Mouse (Mus musculus) brain, embryonic 18.5 days (tissue): ENCODE measurements around the gene Pclaf.

Experiments
- DNase-seq: peaks from one replicate; pipeline ENCODE4 v3.0.0-alpha.2; 2012; ENCODE audit warnings: low read depth, low spot score

The Pclaf gene

GRCm38 (mm10) chr9:65890143-65890628 lies at the start of gene Pclaf:
Gene Pclaf, plus strand, starts transcription at chr9:65890237.
- no peak for DNase-seq

DNA sequence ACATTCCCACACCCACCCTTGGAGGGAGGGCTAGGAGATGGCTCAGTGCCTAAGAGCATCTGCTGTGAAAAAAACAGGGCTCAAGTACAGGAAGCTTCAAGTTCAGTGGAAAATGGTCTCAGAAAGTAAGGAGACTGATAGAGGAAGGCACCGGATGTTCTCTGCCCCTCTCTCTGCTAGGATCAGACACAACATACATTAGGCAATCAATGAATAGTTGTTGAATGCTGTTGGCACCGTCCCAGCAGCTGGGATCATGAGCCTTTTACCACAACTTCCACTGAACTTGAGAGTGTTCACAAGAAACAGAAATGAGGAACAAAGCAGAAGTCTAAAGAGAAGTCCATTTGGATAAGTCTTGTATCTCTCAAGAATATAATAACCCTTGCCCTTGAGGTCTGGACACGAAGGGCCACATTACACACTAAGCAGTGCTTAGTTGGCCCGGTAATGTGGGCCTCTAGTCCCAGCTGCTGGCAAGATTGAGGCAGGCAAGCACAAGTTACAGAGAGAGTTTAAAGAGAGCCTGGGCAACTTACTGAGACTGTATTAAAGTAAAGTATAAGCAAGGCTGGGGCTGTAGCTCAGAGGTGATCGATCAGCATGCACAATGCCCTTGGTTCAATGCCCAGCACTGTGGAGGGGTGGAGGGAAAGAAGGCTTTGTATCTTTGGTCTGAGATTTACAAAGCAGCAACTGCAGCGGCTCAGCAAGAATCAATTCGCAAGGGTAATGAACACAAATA lies 45.4 kb upstream of the Pclaf start:
- DNase-seq = no peak

GRCm38 (mm10) chr9:65848154-65848553 lies 41.9 kb upstream of the Pclaf start:
- DNase-seq = no peak

GRCm38 (mm10) chr9:65850203-65850602 lies 39.8 kb upstream of the Pclaf start:
- DNase-seq = no peak

- no peak for DNase-seq
Measured at GRCm38 (mm10) chr9:65859656-65860055, 30.4 kb upstream of the Pclaf start.

DNA sequence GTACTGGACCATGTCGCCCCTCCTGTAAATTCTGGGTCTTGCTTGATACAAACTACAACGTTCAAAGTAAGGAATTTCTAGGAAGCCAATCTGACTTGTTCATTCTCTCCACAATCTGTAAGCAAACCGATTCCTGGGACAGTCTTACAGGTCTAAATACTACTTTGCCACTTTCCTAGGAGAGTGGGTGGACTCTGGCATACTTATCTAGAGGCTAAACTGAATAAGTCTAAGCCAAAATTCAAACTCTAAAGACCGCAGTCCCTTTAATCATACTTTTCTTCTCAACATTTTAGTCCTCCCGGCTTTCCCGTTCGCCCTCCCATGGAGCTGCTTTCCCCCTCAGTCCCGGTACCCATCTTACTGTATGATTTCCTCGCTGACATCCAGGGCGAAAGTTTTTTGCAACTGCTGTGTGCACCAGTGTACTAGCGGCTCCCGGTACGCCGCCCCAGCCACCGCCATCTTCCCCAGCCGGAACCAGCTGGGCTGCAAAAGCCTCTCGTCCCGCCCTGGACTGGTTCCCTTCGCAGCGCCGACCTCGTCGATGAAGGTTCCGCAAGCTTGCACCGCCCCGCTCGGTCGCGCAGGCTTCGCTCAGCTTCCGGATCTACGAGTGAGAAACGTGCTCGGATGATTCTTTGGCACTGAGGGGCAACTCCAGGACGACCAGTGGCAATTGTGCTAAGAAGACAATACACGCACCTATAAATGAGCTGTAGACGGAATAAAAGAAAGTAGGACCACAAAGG lies 5.3 kb upstream of the Pclaf start:
- peak; percentile 66 for DNase-seq

- DNase-seq = no peak
Measured at GRCm38 (mm10) chr9:65891126-65891525, 1.1 kb downstream of the Pclaf start.

DNA sequence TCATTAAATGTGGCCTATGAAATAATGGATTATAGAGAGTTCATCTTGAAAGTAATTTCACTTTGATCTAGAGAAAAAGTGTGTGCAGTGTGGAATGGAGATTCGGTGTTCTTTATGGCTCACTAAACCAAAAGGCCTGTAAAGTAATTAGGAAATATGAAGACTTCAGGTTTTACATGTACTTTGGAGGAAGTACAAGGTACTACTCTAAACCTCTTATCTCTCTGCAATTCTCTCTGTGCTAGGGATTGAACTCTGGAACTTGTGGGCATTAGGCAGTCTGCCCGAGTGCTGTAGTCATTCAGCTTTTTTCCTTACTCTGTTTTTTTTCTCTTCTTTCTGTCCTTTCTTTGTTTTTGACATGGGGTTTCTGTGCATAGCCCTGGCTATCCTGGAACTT lies 6.9 kb downstream of the Pclaf start:
- DNase-seq = no peak

- no peak for DNase-seq
Measured at GRCm38 (mm10) chr9:65902879-65903278, 12.8 kb downstream of the Pclaf start.

GRCm38 (mm10) chr9:65903419-65903818 lies 13.4 kb downstream of the Pclaf start:
- DNase-seq = no peak

DNA sequence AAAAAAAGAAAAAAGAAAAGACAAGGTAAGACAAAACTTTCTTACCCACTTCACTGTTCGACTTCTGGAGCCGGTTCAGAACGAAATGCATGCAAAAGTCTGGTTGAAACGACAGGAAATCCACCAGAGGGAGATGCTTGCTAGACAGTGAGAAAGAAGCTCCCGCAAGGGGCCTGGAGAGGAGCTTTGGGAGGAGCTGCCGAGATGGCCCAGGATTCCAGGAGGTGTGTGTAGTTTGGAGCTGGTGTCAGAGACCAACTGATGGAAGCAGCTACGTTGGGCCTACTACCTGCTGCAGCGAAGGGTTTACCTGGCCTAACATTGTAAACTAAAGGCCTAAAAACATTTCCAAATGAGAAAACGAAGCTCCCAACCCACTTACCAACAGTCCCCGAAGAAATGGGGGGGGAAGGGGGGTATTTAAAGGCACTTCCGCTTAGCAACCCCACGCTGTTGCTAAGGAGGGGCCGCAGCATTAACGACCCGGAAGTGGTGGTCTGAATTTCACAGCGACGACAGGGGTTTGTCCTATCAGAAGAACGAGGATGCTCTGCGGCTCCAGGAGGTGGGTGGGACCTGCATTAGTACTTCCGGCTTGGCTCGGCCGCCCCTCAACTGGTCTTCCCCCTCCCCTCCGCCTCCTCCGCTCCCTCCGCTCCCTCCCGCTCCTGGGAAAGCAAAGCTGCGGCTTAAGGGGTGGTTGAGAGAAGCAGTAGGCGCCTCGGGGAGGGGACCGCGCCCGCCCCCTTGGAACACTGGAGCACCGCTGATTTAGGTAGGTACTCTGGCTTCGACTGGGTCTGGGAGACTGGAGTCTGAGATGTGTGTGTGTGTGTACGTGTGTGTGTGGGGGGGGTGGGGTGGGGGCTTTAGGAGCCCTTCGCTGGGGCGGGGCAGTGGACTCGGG lies 18.6 kb downstream of the Pclaf start, which contains the start of the genes Trip4 and Csnk1g1:
TSS of gene Trip4 (minus strand) at position 401 of the 907 bp plus-strand sequence.
TSS of gene Csnk1g1 (plus strand) at position 531 of the 907 bp plus-strand sequence.
- DNase-seq = peak; percentile 96

DNA sequence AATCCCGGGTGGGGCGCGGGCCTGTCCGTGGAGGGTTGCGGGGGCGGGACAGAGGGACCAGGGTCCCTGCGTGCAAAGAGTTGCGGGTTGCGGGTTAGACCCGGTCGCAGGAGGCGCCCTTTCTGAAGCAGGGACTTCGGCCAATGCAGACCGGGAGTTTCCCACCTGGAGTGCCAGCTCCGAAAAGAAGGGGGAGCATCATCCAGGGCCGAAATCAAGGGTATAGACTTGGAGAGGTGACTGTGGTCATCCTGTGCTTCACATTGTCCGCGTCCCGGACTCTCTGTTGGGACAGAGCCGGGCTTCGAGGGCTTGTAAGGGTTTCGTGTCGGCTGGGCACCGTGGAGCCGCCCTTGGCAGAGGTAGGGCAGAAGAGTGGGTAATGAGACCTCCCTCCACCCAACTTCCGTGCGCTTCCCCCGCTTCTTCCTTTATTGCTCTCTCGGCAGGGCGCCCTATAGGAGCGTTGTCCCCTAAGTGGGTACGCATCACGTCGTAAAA lies 19.3 kb downstream of the Pclaf start:
- DNase-seq = no peak

DNA sequence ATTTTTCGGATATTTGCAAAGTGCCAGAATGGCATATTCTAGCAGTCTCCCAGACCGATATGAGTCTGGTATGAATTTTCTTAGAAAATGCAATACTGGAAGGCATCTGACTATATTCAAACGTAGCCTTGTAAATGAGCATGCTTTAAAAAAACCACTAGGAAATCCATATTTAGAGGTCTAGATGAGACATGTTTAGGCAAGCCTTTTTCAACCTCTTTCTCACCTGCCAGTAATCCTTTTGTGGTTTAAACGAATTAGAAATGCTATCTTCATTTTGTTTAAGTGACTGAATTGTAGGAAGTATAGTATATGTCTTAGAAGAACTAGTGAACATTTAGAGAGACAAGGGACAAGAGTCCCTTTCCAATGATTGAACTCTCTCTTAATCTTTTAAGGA lies 19.8 kb downstream of the Pclaf start:
- DNase-seq = no peak

DNA sequence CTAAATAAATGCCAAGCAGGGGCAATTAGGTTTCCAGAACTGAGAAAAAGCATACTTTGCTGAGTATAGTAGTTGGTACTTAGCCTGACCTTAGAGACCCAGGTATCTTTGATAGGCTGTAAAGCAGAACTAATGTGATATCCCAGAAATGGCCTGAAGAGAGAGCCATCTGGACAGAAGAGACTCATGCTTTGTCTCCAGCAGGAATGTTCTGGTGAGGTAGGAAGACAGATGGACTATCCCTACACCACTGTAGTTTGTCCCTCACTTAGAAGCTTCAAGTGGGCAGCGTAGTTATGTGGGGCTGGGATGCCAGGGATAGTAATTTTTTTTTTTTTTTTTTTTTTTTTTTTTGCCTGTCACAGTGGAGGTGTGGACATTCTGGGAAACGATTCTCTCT lies 23.9 kb downstream of the Pclaf start:
- DNase-seq = no peak

- DNase-seq = no peak
Measured at GRCm38 (mm10) chr9:65917015-65917414, 27.0 kb downstream of the Pclaf start.

DNA sequence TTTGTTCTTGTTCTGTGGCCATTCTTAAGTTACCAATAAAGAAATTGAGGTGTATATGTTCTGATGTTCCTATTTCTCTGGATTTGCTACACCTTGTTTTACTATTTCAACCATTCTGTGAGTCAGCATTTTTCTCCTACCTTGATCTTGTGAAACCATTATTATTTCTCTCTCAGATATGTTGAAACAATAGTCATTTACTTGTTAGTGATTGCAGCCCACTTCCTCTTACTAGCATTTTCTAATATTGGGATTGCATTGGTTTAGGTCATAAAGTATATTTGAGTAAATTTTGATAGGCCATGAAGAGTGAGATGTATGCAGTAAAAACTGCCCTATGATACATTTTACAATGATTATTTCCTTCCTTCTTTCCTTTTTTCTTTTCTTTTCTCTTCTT lies 38.4 kb downstream of the Pclaf start:
- DNase-seq = no peak

DNA sequence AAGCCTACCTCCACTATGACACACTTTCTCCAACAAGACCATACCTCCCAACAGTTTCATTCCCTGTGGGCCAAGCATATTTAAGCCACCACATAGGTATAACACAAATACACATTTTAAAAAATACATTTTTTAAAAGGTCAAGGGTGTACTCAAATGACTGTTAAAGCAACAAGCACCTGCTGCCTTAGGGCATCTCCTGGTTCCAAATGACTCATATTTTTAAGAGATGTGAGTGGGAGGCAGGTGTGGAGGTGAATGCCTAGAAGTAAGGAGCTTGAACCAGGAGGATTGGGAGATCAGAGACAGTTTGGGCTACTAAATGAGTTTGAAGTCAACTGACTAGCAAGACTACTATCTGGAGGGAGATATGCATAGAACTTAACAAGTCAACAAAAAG lies 39.8 kb downstream of the Pclaf start:
- DNase-seq = no peak

DNA sequence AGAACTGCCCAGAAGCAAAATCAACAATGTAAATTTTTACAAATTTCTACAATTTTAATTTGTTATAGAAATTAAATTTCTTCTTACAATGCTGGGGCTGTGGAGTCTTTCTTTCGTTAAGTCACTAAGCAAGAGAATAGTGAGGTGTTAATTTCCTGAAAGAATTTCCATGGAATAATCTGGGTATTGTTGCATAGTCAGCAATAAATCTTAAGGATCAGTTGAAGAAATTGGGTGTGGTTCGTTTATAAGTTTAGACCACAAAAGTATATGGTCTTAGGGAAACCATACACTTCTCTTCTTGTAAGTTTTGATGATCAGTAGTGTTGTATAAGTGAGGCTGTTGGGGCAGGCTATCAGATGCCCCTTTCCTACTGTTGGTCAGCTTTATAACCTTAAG lies 47.5 kb downstream of the Pclaf start:
- no peak for DNase-seq

- DNase-seq = no peak
Measured at GRCm38 (mm10) chr9:65951082-65951587, 61.1 kb downstream of the Pclaf start.
